Comparison of ENCODE assay signal across 12 mouse cellular contexts in the genomic region with DNA sequence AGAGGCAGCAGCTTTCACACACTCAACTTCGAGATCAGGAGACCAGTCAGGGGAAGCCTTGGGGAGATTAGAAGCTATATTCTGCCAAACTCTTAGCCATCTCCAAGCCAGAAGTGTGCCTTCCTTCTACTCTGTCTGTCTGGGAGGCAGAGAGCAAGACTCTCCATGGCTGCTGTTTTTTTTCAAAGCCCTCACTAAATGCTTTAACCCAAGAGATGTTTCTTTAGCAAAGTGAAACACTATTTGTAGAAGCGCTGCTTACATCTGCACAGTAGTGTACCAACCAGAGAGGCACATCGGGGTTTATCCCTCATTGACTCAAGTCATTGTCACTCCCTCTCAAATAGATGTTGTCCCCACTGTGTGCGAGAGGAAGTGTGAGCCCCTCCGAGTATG.
DNase-seq lines count a peak whose midpoint lies in the region; ATAC-seq lines count a peak whose summit lies in the region.
"Had no signal": no experiment of that assay in that cellular context is flagged by ENCODE, and none has a peak within 500 bp of the region (broad histone marks: within the 10 kb centered on the region; RNA-seq: fewer than 3 reads in every experiment).

No protein-coding gene starts in this region.

- H3K4me2 ChIP-seq in kidney, embryonic 16.5 days (replicated peaks; ENCODE audit: low read depth, low read length), result no peak overlapping the region
- H3K4me2 ChIP-seq in forebrain, embryonic 15.5 days (replicated peaks), result peak overlapping the region; percentile 11
- H3K4me2 ChIP-seq in intestine, embryonic 16.5 days (ENCODE audit: low read depth, low read length), result peak overlapping the region; percentile 39; the same call in 1 of the 2 replicates
- H3K4me2 ChIP-seq in neural tube, embryonic 11.5 days (ENCODE audit: low read depth), result peak overlapping the region; percentile 1; the same call in 1 of the 2 replicates

- H3K27ac ChIP-seq in kidney, embryonic 16.5 days (ENCODE audit: low read length), result peak overlapping the region; percentile 43
- H3K27ac ChIP-seq in forebrain, embryonic 15.5 days (replicated peaks), result no peak overlapping the region
- H3K27ac ChIP-seq in intestine, embryonic 16.5 days (ENCODE audit: low read length), result peak overlapping the region; percentile 76
- H3K27ac ChIP-seq in neural tube, embryonic 11.5 days (ENCODE audit: low read depth, low read length), result peak overlapping the region; percentile 86

- ATAC-seq in kidney, embryonic 16.5 days (ENCODE audit: low FRiP score, low TSS enrichment), result no peak
- no peak for ATAC-seq in forebrain, embryonic 15.5 days (replicated peaks)
- peak; percentile 55 for ATAC-seq in intestine, embryonic 16.5 days
- ATAC-seq in neural tube, embryonic 11.5 days (ENCODE audit: insufficient read depth, low FRiP score, low TSS enrichment), result peak; percentile 21; the same call in 1 of the 2 replicates

- H3K9ac ChIP-seq in kidney, embryonic 16.5 days (replicated peaks; ENCODE audit: low read length), result no peak overlapping the region
- no peak overlapping the region for H3K9ac ChIP-seq in forebrain, embryonic 15.5 days (replicated peaks)
- no peak overlapping the region for H3K9ac ChIP-seq in intestine, embryonic 16.5 days (ENCODE audit: low read depth, low read length)
- no peak overlapping the region for H3K9ac ChIP-seq in neural tube, embryonic 11.5 days (ENCODE audit: low read length)

- WGBS in kidney, embryonic 16.5 days, result 49% methylated on average over 5 of the region's 5 CpGs
- WGBS in forebrain, embryonic 15.5 days, result 26% methylated on average over 5 of the region's 5 CpGs
- 38% methylated on average over 5 of the region's 5 CpGs for WGBS in intestine, embryonic 16.5 days
- 42% methylated on average over 5 of the region's 5 CpGs for WGBS in neural tube, embryonic 11.5 days

- no peaks in the 10 kb centered on the region for H3K27me3 ChIP-seq in kidney, embryonic 16.5 days (ENCODE audit: insufficient read depth, low read length)
- no peaks in the 10 kb centered on the region for H3K27me3 ChIP-seq in forebrain, embryonic 15.5 days
- H3K27me3 ChIP-seq in intestine, embryonic 16.5 days (replicated peaks; ENCODE audit: control insufficient read depth, insufficient read depth, low read length), result no peaks in the 10 kb centered on the region
- H3K27me3 ChIP-seq in neural tube, embryonic 11.5 days (ENCODE audit: control insufficient read depth, insufficient read depth, low read length), result no peaks in the 10 kb centered on the region

- no peaks in the 10 kb centered on the region for H3K36me3 ChIP-seq in kidney, embryonic 16.5 days (ENCODE audit: insufficient read depth, low read length)
- no peaks in the 10 kb centered on the region for H3K36me3 ChIP-seq in forebrain, embryonic 15.5 days
- no peaks in the 10 kb centered on the region for H3K36me3 ChIP-seq in intestine, embryonic 16.5 days (ENCODE audit: control insufficient read depth, insufficient read depth, low read length)
- no peaks in the 10 kb centered on the region for H3K36me3 ChIP-seq in neural tube, embryonic 11.5 days (ENCODE audit: control insufficient read depth, insufficient read depth, low read length)

- H3K4me1 ChIP-seq in kidney, embryonic 16.5 days (ENCODE audit: insufficient read depth, low read length), result peaks cover 30% of the 10 kb centered on the region
- H3K4me1 ChIP-seq in forebrain, embryonic 15.5 days, result peaks cover 27% of the 10 kb centered on the region
- peaks cover 10% of the 10 kb centered on the region for H3K4me1 ChIP-seq in intestine, embryonic 16.5 days (ENCODE audit: control insufficient read depth, insufficient read depth, low read length)
- H3K4me1 ChIP-seq in neural tube, embryonic 11.5 days (ENCODE audit: control insufficient read depth, insufficient read depth, low read length), result peaks cover 22% of the 10 kb centered on the region

- DNase-seq in kidney, adult 11 months, result no peak
- peak; percentile 20 for DNase-seq in neural tube, embryonic 11.5 days (ENCODE audit: low spot score)
- no peak for DNase-seq in thymus, adult 18-20 months
- DNase-seq in cerebellum, adult 9-11 months, result no peak
- no peak for DNase-seq in T-cell, adult 2 months (ENCODE audit: low spot score)
- DNase-seq: cerebellum, adult 11 months; gastrocnemius, postnatal 25 days; heart, postnatal 14 days; thymus, postnatal 14 days had no signal

- no peak overlapping the region for H3K4me3 ChIP-seq in kidney, embryonic 16.5 days (ENCODE audit: low read length)
- H3K4me3 ChIP-seq in forebrain, embryonic 15.5 days, result no peak overlapping the region
- H3K4me3 ChIP-seq in intestine, embryonic 16.5 days (ENCODE audit: low read length), result no peak overlapping the region
- H3K4me3 ChIP-seq in neural tube, embryonic 11.5 days (ENCODE audit: low read depth, low read length), result no peak overlapping the region

- H3K9me3 ChIP-seq in kidney, embryonic 16.5 days (ENCODE audit: low read length), result no peaks in the 10 kb centered on the region
- no peaks in the 10 kb centered on the region for H3K9me3 ChIP-seq in forebrain, embryonic 15.5 days
- no peaks in the 10 kb centered on the region for H3K9me3 ChIP-seq in intestine, embryonic 16.5 days (ENCODE audit: control insufficient read depth, low read length)
- no peaks in the 10 kb centered on the region for H3K9me3 ChIP-seq in neural tube, embryonic 11.5 days (ENCODE audit: control insufficient read depth, low read length)

Comparison
In these comparisons a context has a peak if more than half of its experiments do, and no peak if none do; other contexts are left out.
1. ATAC-seq: peak in intestine, embryonic 16.5 days (single experiment) and neural tube, embryonic 11.5 days (single experiment); none in kidney, embryonic 16.5 days (single experiment) and forebrain, embryonic 15.5 days (single experiment).